Mouse (Mus musculus): ENCODE data around the gene Mak. TPM values are rescaled to one million over a fixed set of nuclear protein-coding genes. Genes with fewer than 3 reads are reported as not detected.
"Not testable (repeated sequence)": the region's sequence is repeated elsewhere in the genome, so short reads cannot be mapped to it uniquely, and the experiment has no call there.

Gene Mak
- polyA plus RNA-seq, 1 experiment from 2014 or later, result 0.11 TPM

- H3K4me3 ChIP-seq (ENCODE audit: low read length); H3K9me3 ChIP-seq (ENCODE audit: control insufficient read depth, low read length); H3K27ac ChIP-seq (ENCODE audit: low read length); H3K4me1 ChIP-seq (ENCODE audit: control insufficient read depth, insufficient read depth, low read length); ATAC-seq; H3K27me3 ChIP-seq (replicated peaks; ENCODE audit: control insufficient read depth, insufficient read depth, low read length); H3K36me3 ChIP-seq (ENCODE audit: control insufficient read depth, insufficient read depth, low read length); H3K4me2 ChIP-seq (ENCODE audit: low read depth, low read length); H3K9ac ChIP-seq (ENCODE audit: low read depth, low read length): not testable (repeated sequence)
- 69% methylated on average over 4 of the region's 4 CpGs for WGBS
Measured at GRCm38 (mm10) chr13:40987608-40988303, 91.8 kb downstream of the Mak start.

- Histone ChIP-seq H3K9ac (ENCODE audit: low read depth, low read length) (no peak overlapping the region), H3K9me3 (ENCODE audit: control insufficient read depth, low read length) (no peaks in the 10 kb centered on the region), H3K4me3 (ENCODE audit: low read length) (no peak overlapping the region), H3K36me3 (ENCODE audit: control insufficient read depth, insufficient read depth, low read length) (no peaks in the 10 kb centered on the region), H3K4me1 (ENCODE audit: control insufficient read depth, insufficient read depth, low read length) (no peaks in the 10 kb centered on the region), H3K4me2 (ENCODE audit: low read depth, low read length) (no peak overlapping the region), H3K27me3 (replicated peaks; ENCODE audit: control insufficient read depth, insufficient read depth, low read length) (no peaks in the 10 kb centered on the region), H3K27ac (ENCODE audit: low read length) (no peak overlapping the region)
- 93% methylated on average over 5 of the region's 5 CpGs for WGBS
- no peak for ATAC-seq
Measured at GRCm38 (mm10) chr13:40986081-40986480, 93.4 kb downstream of the Mak start.

- H3K9ac ChIP-seq (ENCODE audit: low read depth, low read length), result no peak overlapping the region
- H3K4me2 ChIP-seq (ENCODE audit: low read depth, low read length), result no peak overlapping the region
- no peak for ATAC-seq
- no peak overlapping the region for H3K4me3 ChIP-seq (ENCODE audit: low read length)
- no peaks in the 10 kb centered on the region for H3K4me1 ChIP-seq (ENCODE audit: control insufficient read depth, insufficient read depth, low read length)
- no peaks in the 10 kb centered on the region for H3K36me3 ChIP-seq (ENCODE audit: control insufficient read depth, insufficient read depth, low read length)
- no peaks in the 10 kb centered on the region for H3K27me3 ChIP-seq (replicated peaks; ENCODE audit: control insufficient read depth, insufficient read depth, low read length)
- WGBS, result 79% methylated on average over 1 of the region's 1 CpGs
- no peaks in the 10 kb centered on the region for H3K9me3 ChIP-seq (ENCODE audit: control insufficient read depth, low read length)
- H3K27ac ChIP-seq (ENCODE audit: low read length), result no peak overlapping the region
Measured at GRCm38 (mm10) chr13:40982759-40983158, 96.7 kb downstream of the Mak start.

- no peak overlapping the region for H3K9ac ChIP-seq (ENCODE audit: low read depth, low read length)
- no peaks in the 10 kb centered on the region for H3K9me3 ChIP-seq (ENCODE audit: control insufficient read depth, low read length)
- H3K4me1 ChIP-seq (ENCODE audit: control insufficient read depth, insufficient read depth, low read length), result no peaks in the 10 kb centered on the region
- WGBS, result 53% methylated on average over 2 of the region's 2 CpGs
- ATAC-seq, result no peak
- no peak overlapping the region for H3K4me3 ChIP-seq (ENCODE audit: low read length)
- H3K27me3 ChIP-seq (replicated peaks; ENCODE audit: control insufficient read depth, insufficient read depth, low read length), result no peaks in the 10 kb centered on the region
- H3K36me3 ChIP-seq (ENCODE audit: control insufficient read depth, insufficient read depth, low read length), result no peaks in the 10 kb centered on the region
- peak overlapping the region; percentile 57 for H3K27ac ChIP-seq (ENCODE audit: low read length)
- H3K4me2 ChIP-seq (ENCODE audit: low read depth, low read length), result no peak overlapping the region
Measured at GRCm38 (mm10) chr13:40979321-40979720, 100.2 kb downstream of the Mak start.

- Histone ChIP-seq H3K9me3 (ENCODE audit: control insufficient read depth, low read length) (0 out of 2 replicates have a peak, but pooled peaks cover 1% of the 10 kb centered on the region), H3K4me3 (ENCODE audit: low read length) (no peak overlapping the region), H3K4me2 (ENCODE audit: low read depth, low read length) (no peak overlapping the region), H3K9ac (ENCODE audit: low read depth, low read length) (no peak overlapping the region), H3K4me1 (ENCODE audit: control insufficient read depth, insufficient read depth, low read length) (no peaks in the 10 kb centered on the region), H3K36me3 (ENCODE audit: control insufficient read depth, insufficient read depth, low read length) (no peaks in the 10 kb centered on the region), H3K27me3 (replicated peaks; ENCODE audit: control insufficient read depth, insufficient read depth, low read length) (no peaks in the 10 kb centered on the region), H3K27ac (ENCODE audit: low read length) (no peak overlapping the region)
- 67% methylated on average over 4 of the region's 4 CpGs for WGBS
- ATAC-seq, result no peak
Measured at GRCm38 (mm10) chr13:40978652-40979051, 100.9 kb downstream of the Mak start.

- 0 out of 2 replicates have a peak, but pooled peaks cover 3% of the 10 kb centered on the region for H3K9me3 ChIP-seq (ENCODE audit: control insufficient read depth, low read length)
- no peak for ATAC-seq
- whole genome bisulfite sequencing, result 18% methylated on average over 7 of the region's 7 CpGs
- H3K36me3 ChIP-seq (ENCODE audit: control insufficient read depth, insufficient read depth, low read length), result no peaks in the 10 kb centered on the region
- H3K4me2 ChIP-seq (ENCODE audit: low read depth, low read length), result no peak overlapping the region
- no peaks in the 10 kb centered on the region for H3K4me1 ChIP-seq (ENCODE audit: control insufficient read depth, insufficient read depth, low read length)
- no peak overlapping the region for H3K4me3 ChIP-seq (ENCODE audit: low read length)
- H3K9ac ChIP-seq (ENCODE audit: low read depth, low read length), result no peak overlapping the region
- H3K27me3 ChIP-seq (replicated peaks; ENCODE audit: control insufficient read depth, insufficient read depth, low read length), result no peaks in the 10 kb centered on the region
- no peak overlapping the region for H3K27ac ChIP-seq (ENCODE audit: low read length)
Measured at GRCm38 (mm10) chr13:40977609-40978008, 101.9 kb downstream of the Mak start.

Other genes with a start within 250 kb of the Mak start
- 14.5 and 17.3 TPM in 2 replicates for gene Gcnt2, start 220.0 kb downstream of the Mak start, polyA plus RNA-seq (2015; fragmentation: Nextera tagmentation; extraction: Ambion mirVana)
- gene Pak1ip1, start 78.7 kb downstream of the Mak start, polyA plus RNA-seq (2015; fragmentation: Nextera tagmentation; extraction: Ambion mirVana), result 82.6 and 87.7 TPM in 2 replicates
- 347 and 351 TPM in 2 replicates for gene Tmem14c, start 63.4 kb downstream of the Mak start, polyA plus RNA-seq (2015; fragmentation: Nextera tagmentation; extraction: Ambion mirVana)
- gene Gcm2, start 31.3 kb upstream of the Mak start, polyA plus RNA-seq (2015; fragmentation: Nextera tagmentation; extraction: Ambion mirVana), result not detected in 2 replicates
- 0.16 and 0.18 TPM in 2 replicates for gene Sycp2l, start 34.6 kb upstream of the Mak start, polyA plus RNA-seq (2015; fragmentation: Nextera tagmentation; extraction: Ambion mirVana)
- gene Elovl2, start 140.7 kb upstream of the Mak start, polyA plus RNA-seq (2015; fragmentation: Nextera tagmentation; extraction: Ambion mirVana), result 5.7 and 6.3 TPM in 2 replicates
- gene Smim13, start 170.1 kb upstream of the Mak start, polyA plus RNA-seq (2015; fragmentation: Nextera tagmentation; extraction: Ambion mirVana), result 8.5 and 8.7 TPM in 2 replicates
- gene Gm17364, start 194.3 kb upstream of the Mak start, polyA plus RNA-seq (2015; fragmentation: Nextera tagmentation; extraction: Ambion mirVana), result not detected in 2 replicates